Mouse (Mus musculus) hindbrain, embryonic 16.5 days (tissue): Measurements from ENCODE around the gene Chit1. TPM values are rescaled to one million over a fixed set of nuclear protein-coding genes. Genes with fewer than 3 reads are reported as not detected.

ENCODE experiments used
- ATAC-seq: fragments of 200-750 bp; cut with Nextera tagmentation; 2 replicates; pipeline ENCODE4 v1.8.0; 2017; ENCODE audit warnings: moderate TSS enrichment, moderate library complexity
- H3K27ac ChIP-seq: fragments of 300-500 bp; sonication (generic); 2 replicates; pipeline ENCODE4 v1.5.1; 2014; ENCODE audit warnings: low read depth, mild to moderate bottlenecking, control low read depth, low read length, moderate library complexity
- H3K27me3 ChIP-seq: fragments of 300-500 bp; sonication (generic); replicated peaks from 2 replicates; pipeline ENCODE4 v1.6.1; 2014; ENCODE audit warnings: low read length; ENCODE audit not compliant: control insufficient read depth, insufficient read depth
- H3K36me3 ChIP-seq: fragments of 300-500 bp; sonication (generic); 2 replicates; pipeline ENCODE4 v1.6.1; 2014; ENCODE audit warnings: mild to moderate bottlenecking, low read length, moderate library complexity, mixed read lengths; ENCODE audit not compliant: control insufficient read depth, insufficient read depth
- H3K4me1 ChIP-seq: fragments of 300-500 bp; sonication (generic); 2 replicates; pipeline ENCODE4 v1.6.1; 2014; ENCODE audit warnings: low read depth, low read length; ENCODE audit not compliant: control insufficient read depth, insufficient read depth
- H3K4me2 ChIP-seq: fragments of 300-500 bp; sonication (generic); 2 replicates; pipeline ENCODE4 v1.6.1; 2014; ENCODE audit warnings: mild to moderate bottlenecking, low read length, control low read depth, moderate library complexity
- H3K4me3 ChIP-seq: fragments of 300-500 bp; sonication (generic); 2 replicates; pipeline ENCODE4 v1.5.1; 2014; ENCODE audit warnings: mild to moderate bottlenecking, low read length, control low read depth, moderate library complexity
- H3K9ac ChIP-seq: fragments of 300-500 bp; sonication (generic); 2 replicates; pipeline ENCODE4 v1.6.1; 2014; ENCODE audit warnings: low read depth, mild to moderate bottlenecking, control low read depth, low read length, moderate library complexity
- H3K9me3 ChIP-seq: fragments of 300-500 bp; sonication (generic); 2 replicates; pipeline ENCODE4 v1.6.1; 2014; ENCODE audit warnings: mild to moderate bottlenecking, low read length, moderate library complexity; ENCODE audit not compliant: control insufficient read depth
- WGBS: fragments of 180-500 bp; shearing (Covaris S2); extraction: QIAGEN DNeasy Blood & Tissue Kit; methylation state at CpG from one replicate; pipeline ENCODE4 v1.1.7; 2014; 5-methylcytosine and 5-hydroxymethylcytosine counted together
- polyA plus RNA-seq: library from polyadenylated mRNA; unstranded; fragments of >200 nt; fragmentation: Nextera tagmentation; extraction: Ambion mirVana; gene quantifications from 2 replicates; pipeline ENCODE4 v1.2.1, GENCODE M21; 2015

The Chit1 gene
- polyA plus RNA-seq, 1 experiment from 2014 or later: 0.73 TPM

DNA sequence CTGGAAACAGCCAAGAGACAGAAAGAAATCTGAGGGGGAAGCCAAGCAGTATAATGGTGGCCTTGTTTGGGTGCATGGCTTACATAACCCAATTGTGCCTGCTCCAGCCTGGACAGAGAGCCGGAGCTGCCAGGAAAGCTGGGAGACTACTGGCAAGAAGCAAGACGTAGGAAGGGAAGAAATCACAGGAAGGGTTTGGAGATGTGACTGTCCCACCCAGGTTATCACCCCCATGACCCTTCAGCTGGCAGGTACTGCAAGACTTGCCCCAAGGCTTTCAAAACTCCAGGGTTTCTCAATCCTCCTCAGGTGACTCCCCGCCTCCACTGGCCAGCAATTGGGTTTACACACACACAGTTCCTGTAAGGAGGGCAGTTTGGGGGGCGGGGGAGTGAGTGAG, 71.0 kb downstream of the Chit1 start, which contains the start of gene Chil1:
Chil1 (plus strand) TSS at position 152 of the 400 bp plus-strand sequence.
- 52% methylated on average over 4 of the region's 4 CpGs for WGBS
- no peak within 1 kb of the TSS for H3K4me3 ChIP-seq
- no peaks in the 10 kb centered on the region for H3K27me3 ChIP-seq
- H3K9me3 ChIP-seq: no peaks in the 10 kb centered on the region
- H3K4me2 ChIP-seq: no peak within 1 kb of the TSS
- ATAC-seq: no peak; the same call in 1 of the 2 replicates
- no peaks in the 10 kb centered on the region for H3K36me3 ChIP-seq
- no peak within 1 kb of the TSS for H3K9ac ChIP-seq
- H3K27ac ChIP-seq: 0 out of 2 replicates have a peak within 1 kb of the TSS, but pooled peaks have one; percentile 19
- H3K4me1 ChIP-seq: no peaks in the 10 kb centered on the region

DNA sequence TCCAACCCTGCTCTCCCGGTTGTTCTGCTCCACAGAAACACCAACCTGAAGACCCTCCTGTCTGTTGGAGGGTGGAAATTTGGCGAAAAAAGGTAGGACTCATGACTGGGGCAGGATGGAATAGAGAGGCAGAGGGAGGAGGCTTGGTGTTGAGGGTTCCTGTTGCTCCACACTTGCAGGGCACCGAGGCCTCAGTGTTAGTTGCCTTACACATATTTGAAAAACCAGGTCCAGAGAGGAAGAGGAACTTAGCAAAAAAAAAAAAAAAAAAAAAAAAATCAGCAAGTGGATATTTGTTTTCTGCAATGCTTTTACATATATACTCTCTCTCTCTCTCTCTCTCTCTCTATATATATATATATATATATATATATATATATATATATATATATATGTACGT, 73.0 kb downstream of the Chit1 start:
- WGBS: 94% methylated on average over 4 of the region's 4 CpGs
- Histone ChIP-seq H3K36me3 (no peaks in the 10 kb centered on the region), H3K27ac (no peak overlapping the region), H3K9ac (no peak overlapping the region), H3K27me3 (no peaks in the 10 kb centered on the region), H3K4me1 (peaks cover 6% of the 10 kb centered on the region), H3K4me2 (no peak overlapping the region), H3K9me3 (no peaks in the 10 kb centered on the region), H3K4me3 (no peak overlapping the region)
- no peak for ATAC-seq

DNA sequence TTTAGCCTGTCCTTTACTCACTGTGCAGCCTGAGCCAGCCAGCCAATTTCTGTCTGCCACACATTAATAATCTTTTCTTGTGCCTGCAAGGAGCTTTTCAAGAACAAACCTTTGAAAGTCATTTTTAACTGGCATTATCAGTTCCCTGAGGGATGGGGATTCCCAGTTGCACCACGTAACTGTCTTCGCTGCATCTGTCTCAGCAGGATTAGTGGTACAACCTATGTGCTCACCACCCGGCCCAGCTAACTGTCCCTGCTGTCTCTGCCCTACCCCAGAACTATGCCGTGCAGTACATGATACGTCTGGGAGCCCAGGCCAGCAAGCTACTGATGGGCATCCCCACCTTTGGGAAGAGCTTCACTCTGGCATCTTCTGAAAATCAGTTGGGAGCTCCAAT, 77.2 kb downstream of the Chit1 start:
- no peak overlapping the region for H3K4me2 ChIP-seq
- no peaks in the 10 kb centered on the region for H3K36me3 ChIP-seq
- 63% methylated on average over 5 of the region's 5 CpGs for WGBS
- H3K9me3 ChIP-seq: no peaks in the 10 kb centered on the region
- no peaks in the 10 kb centered on the region for H3K27me3 ChIP-seq
- peak; percentile 53; the same call in 1 of the 2 replicates for ATAC-seq
- H3K4me3 ChIP-seq: no peak overlapping the region
- H3K9ac ChIP-seq: no peak overlapping the region
- H3K4me1 ChIP-seq: peaks cover 8% of the 10 kb centered on the region
- H3K27ac ChIP-seq: peak overlapping the region; percentile 3; the same call in 1 of the 2 replicates

DNA sequence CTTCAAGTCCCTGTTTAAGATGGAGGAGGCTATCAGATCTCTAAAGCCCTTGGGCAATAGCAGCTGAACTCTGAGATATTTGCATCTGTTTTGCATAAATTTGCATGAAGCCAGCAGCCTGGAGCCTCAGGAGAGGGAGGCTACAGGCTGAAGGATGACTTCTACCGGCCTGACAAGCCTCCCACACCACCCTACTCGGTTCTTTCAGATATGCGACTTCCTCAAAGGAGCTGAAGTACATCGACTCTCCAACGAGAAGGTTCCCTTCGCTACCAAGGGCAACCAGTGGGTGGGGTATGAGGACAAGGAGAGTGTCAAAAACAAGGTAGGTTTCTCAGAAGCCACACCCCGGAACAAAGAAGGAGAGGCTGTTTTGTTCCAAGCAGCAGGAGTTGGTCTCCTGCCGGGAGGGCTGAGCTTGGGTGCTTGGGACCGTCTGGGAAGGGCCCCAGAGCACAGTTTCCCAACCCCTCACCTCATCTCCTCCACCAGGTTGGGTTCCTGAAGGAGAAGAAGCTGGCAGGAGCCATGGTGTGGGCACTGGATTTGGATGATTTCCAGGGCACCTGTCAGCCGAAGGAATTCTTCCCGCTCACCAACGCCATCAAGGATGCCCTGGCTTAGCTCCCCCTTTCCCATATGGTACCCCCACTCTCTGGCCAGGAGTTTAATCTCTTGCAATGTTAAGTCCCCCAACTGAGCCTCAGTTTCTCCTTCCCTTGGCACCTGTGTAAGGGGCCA, 78.1 kb downstream of the Chit1 start:
- Histone ChIP-seq H3K4me1 (peaks cover 8% of the 10 kb centered on the region), H3K4me2 (no peak overlapping the region), H3K27ac (no peak overlapping the region), H3K27me3 (no peaks in the 10 kb centered on the region), H3K9me3 (no peaks in the 10 kb centered on the region), H3K4me3 (no peak overlapping the region), H3K9ac (no peak overlapping the region), H3K36me3 (no peaks in the 10 kb centered on the region)
- WGBS: 20% methylated on average over 12 of the region's 12 CpGs
- peak; percentile 49; the same call in 1 of the 2 replicates for ATAC-seq

DNA sequence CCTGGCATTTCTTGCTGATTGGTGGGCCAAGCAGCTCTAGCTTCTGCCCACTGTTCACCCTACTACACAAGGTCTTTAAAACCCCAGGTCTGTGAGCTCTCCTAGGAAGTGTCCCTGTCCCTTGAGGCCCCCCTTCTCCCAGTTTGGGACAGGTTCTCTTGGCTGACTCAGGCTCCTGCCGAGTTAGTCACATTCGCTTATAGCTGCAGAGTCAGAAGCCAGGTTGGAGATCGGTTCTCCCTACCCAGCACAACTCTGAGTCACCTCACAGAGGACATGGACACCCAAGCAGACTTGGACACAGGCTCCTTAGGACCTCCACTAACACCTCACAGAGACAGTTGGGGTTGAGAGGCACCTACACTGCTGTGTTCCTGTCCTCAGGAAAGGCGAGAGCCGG, 80.2 kb downstream of the Chit1 start:
- H3K4me3 ChIP-seq: no peak overlapping the region
- no peaks in the 10 kb centered on the region for H3K36me3 ChIP-seq
- 88% methylated on average over 5 of the region's 5 CpGs for WGBS
- H3K4me2 ChIP-seq: no peak overlapping the region
- peaks cover 8% of the 10 kb centered on the region for H3K4me1 ChIP-seq
- no peak overlapping the region for H3K9ac ChIP-seq
- no peaks in the 10 kb centered on the region for H3K9me3 ChIP-seq
- no peak for ATAC-seq
- H3K27me3 ChIP-seq: no peaks in the 10 kb centered on the region
- H3K27ac ChIP-seq: no peak overlapping the region

DNA sequence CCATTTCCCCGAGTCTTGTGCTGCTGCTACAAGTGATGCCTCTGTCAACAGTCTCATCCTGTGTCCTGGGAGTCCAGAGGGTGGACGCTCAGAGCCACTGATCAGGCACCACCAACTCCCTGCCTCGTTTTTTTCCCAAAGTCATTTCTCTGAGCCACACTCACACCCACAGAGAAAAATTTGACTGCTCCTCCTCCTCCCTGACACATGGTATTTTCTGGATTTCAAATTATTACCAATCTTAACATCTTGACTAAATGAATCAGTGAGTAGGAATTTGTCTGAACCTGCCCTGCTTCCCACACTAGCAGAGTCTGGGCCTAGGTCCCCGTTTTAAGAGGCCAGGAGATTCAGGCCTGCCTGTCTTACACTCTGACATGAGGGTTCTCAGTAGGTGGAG, 81.0 kb downstream of the Chit1 start:
- Histone ChIP-seq H3K4me1 (peaks cover 8% of the 10 kb centered on the region), H3K4me2 (no peak overlapping the region), H3K27me3 (no peaks in the 10 kb centered on the region), H3K36me3 (no peaks in the 10 kb centered on the region), H3K4me3 (no peak overlapping the region), H3K27ac (no peak overlapping the region), H3K9ac (no peak overlapping the region), H3K9me3 (no peaks in the 10 kb centered on the region)
- no peak for ATAC-seq
- WGBS: 67% methylated on average over 4 of the region's 4 CpGs

DNA sequence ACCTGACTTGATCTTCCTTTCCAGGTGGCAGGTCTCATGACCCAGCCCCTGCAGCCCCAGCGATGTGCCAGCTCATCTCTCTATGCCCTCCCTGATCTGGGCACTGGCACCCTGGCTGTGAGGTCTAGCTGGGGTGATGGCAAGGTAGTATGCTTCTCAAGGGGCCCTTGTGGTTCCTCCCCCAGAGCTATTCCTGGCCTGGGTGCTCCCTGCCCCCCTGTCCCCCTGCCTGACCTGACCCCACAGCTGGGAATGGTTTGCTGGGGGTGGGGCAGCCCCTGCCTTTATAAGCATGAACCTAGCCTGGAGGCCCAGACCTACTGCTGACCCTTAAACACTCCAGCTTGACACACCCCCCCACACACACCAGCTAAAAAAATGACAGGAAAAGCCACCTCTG, 82.1 kb downstream of the Chit1 start, which contains the start of gene Mybph:
Mybph (plus strand) TSS at position 323 of the 400 bp plus-strand sequence.
- peaks cover 8% of the 10 kb centered on the region for H3K4me1 ChIP-seq
- H3K27me3 ChIP-seq: no peaks in the 10 kb centered on the region
- H3K27ac ChIP-seq: no peak within 1 kb of the TSS
- ATAC-seq: no peak
- H3K9ac ChIP-seq: no peak within 1 kb of the TSS
- H3K9me3 ChIP-seq: no peaks in the 10 kb centered on the region
- no peak within 1 kb of the TSS for H3K4me2 ChIP-seq
- H3K4me3 ChIP-seq: no peak within 1 kb of the TSS
- 83% methylated on average over 1 of the region's 1 CpGs for WGBS
- no peaks in the 10 kb centered on the region for H3K36me3 ChIP-seq

DNA sequence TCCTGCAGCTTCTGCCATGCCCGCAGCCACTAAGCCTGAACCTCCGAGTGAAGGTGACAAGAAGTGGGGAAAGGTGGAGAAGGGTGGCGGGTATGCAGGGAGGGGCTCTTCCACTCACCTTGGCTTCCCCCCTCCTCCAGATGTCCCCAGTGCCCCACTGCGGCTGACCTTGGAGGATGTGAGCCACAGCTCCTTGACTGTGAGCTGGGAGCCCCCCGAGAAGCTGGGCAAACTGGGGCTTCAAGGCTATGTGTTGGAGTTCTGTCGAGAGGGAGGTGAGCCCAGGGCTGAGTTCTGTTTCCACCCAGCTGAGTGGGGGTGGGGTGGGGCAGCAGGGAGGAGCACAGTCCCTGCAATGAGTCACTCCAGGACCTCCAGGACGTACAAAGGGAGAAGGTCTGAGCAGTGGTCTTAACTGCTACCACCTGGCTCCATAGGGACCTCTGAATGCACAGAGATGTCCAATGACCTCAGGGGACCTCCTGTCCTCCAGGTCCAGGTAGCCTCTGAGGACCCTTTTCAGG, 82.7 kb downstream of the Chit1 start:
- Histone ChIP-seq H3K4me2 (no peak overlapping the region), H3K4me3 (no peak overlapping the region), H3K27ac (no peak overlapping the region), H3K27me3 (no peaks in the 10 kb centered on the region), H3K4me1 (peaks cover 6% of the 10 kb centered on the region), H3K9ac (no peak overlapping the region), H3K9me3 (no peaks in the 10 kb centered on the region), H3K36me3 (no peaks in the 10 kb centered on the region)
- no peak for ATAC-seq
- 73% methylated on average over 6 of the region's 7 CpGs for WGBS

DNA sequence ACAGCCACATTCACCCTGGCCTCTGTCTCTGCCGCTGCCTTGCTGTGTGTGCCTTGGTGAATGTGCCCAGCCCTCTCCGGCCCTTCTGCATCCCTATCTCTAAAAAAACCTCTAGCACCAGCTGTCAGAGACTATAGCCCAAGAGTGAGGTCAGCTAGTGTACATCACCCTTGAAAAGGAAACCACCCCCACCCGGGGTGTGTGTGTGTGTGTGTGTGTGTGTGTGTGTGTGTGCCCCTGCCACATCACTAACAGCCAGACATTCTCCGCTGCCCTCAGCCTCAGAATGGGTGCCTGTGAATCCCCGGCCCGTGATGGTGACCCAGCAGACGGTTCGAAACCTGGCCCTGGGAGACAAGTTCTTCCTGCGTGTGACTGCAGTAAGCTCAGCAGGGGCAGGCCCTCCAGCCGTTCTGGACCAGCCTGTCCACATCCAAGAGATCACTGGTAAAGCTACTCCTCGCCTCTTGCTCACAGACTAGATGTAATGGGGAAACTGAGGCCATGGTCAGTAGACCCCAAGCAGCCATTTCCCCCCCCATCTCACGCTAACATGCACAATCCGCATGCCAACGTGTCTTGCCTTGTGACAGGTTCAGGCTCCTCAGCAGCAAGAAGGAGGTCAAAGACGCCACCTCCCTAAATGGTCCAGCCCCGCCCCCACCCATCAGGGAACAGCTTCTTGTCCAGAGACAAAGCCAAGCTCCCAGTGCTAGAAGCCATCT, 83.4 kb downstream of the Chit1 start:
- 75% methylated on average over 16 of the region's 16 CpGs for WGBS
- H3K4me2 ChIP-seq: no peak overlapping the region

More for the DNA sequence above, 83.4 kb downstream of the Chit1 start:
- no peak overlapping the region for H3K27ac ChIP-seq
- H3K27me3 ChIP-seq: no peaks in the 10 kb centered on the region
- no peaks in the 10 kb centered on the region for H3K4me1 ChIP-seq
- ATAC-seq: no peak
- H3K36me3 ChIP-seq: no peaks in the 10 kb centered on the region
- H3K4me3 ChIP-seq: no peak overlapping the region
- no peak overlapping the region for H3K9ac ChIP-seq
- H3K9me3 ChIP-seq: no peaks in the 10 kb centered on the region
